Mouse (Mus musculus) hindbrain, embryonic 12.5 days (tissue): ENCODE results near the gene Dglucy. TPM values are rescaled to one million over a fixed set of nuclear protein-coding genes. Genes with fewer than 3 reads are reported as not detected.

Experiments
- ATAC-seq: fragments of 200-750 bp; cut with Nextera tagmentation; 2 replicates; pipeline ENCODE4 v1.8.0; 2017; ENCODE audit warnings: moderate TSS enrichment; ENCODE audit not compliant: low FRiP score
- H3K27ac ChIP-seq: fragments of 300-500 bp; sonication (generic); 2 replicates; pipeline ENCODE4 v1.5.1; 2016; ENCODE audit warnings: mild to moderate bottlenecking
- H3K27me3 ChIP-seq: fragments of 300-500 bp; sonication (generic); 2 replicates; pipeline ENCODE4 v1.6.1; 2016; ENCODE audit warnings: mild to moderate bottlenecking
- H3K36me3 ChIP-seq: fragments of 300-500 bp; sonication (generic); 2 replicates; pipeline ENCODE4 v1.6.1; 2016; ENCODE audit warnings: mild to moderate bottlenecking
- H3K4me1 ChIP-seq: fragments of 300-500 bp; sonication (generic); 2 replicates; pipeline ENCODE4 v1.6.1; 2016
- H3K4me2 ChIP-seq: fragments of 300-500 bp; sonication (generic); replicated peaks from 2 replicates; pipeline ENCODE4 v1.6.1; 2016; ENCODE audit warnings: mild to moderate bottlenecking
- H3K4me3 ChIP-seq: fragments of 300-500 bp; sonication (generic); 2 replicates; pipeline ENCODE4 v1.5.1; 2016; ENCODE audit warnings: mild to moderate bottlenecking
- H3K9ac ChIP-seq: fragments of 300-500 bp; sonication (generic); 2 replicates; pipeline ENCODE4 v1.6.1; 2016; ENCODE audit warnings: mild to moderate bottlenecking, moderate library complexity
- H3K9me3 ChIP-seq: fragments of 300-500 bp; sonication (generic); replicated peaks from 2 replicates; pipeline ENCODE4 v1.6.1; 2016; ENCODE audit warnings: mild to moderate bottlenecking
- WGBS: fragments of 180-500 bp; shearing (Covaris S2); methylation state at CpG from one replicate; pipeline ENCODE4 v1.1.7; 2016; 5-methylcytosine and 5-hydroxymethylcytosine counted together
- polyA plus RNA-seq: library from polyadenylated mRNA; unstranded; fragments of >200 nt; fragmentation: Nextera tagmentation; extraction: Ambion mirVana; gene quantifications from 2 replicates; pipeline ENCODE4 v1.2.1, GENCODE M21; 2016

The Dglucy gene
- polyA plus RNA-seq, 1 experiment from 2014 or later = 2.8 TPM

DNA sequence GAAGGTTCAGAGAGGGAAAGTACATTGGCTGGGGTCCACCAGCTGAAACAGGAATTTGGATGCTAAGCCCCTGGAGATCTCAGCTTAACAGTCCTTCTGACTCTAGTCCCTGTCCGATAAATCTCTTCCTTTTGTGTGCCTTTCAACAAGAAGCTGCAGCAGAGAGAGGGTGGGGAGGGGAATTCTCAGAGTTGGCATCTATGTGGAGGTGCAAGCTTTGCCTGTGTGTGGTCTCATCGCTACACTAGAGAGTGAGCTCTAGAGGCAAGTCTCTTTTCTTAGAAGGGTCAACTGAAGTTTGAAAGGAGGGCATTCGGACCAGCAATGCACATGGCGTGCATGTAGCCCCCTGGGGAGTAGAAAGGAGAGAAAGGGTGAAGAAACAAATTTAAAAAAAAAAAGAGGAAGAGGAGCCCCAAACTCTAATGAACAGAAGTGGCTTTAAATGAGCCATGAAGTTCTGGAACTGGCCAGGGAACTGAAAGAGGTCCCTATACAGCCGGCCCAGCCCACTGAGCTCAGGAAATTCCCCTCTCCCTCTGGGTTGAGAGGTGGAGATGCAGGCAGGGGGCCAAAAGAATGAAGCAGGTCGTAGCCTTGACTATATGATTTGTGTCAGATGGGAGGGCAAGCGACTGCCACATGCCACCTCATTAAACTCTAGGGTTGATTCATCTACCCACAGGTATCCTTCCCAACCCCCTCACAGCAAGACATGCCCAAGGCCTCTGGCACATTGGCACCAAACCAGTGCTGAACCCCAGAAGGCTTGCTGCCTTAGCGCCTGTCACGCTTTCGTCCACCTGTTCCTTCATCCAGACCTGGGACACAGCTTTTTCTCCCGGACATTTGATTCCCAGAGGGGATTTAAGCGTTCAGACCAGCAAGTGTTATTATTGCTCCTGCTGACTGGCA lies 119.1 kb downstream of the Dglucy start:
- H3K9ac ChIP-seq = no peak overlapping the region
- ATAC-seq = no peak
- H3K4me2 ChIP-seq = peak overlapping the region; percentile 70
- H3K27ac ChIP-seq = no peak overlapping the region
- peak overlapping the region; percentile 41; the same call in 1 of the 2 replicates for H3K4me3 ChIP-seq
- peaks cover 46% of the 10 kb centered on the region for H3K27me3 ChIP-seq
- whole genome bisulfite sequencing = 20% methylated on average over 12 of the region's 12 CpGs
- peaks cover 22% of the 10 kb centered on the region for H3K4me1 ChIP-seq
- H3K9me3 ChIP-seq = no peaks in the 10 kb centered on the region
- no peaks in the 10 kb centered on the region for H3K36me3 ChIP-seq

DNA sequence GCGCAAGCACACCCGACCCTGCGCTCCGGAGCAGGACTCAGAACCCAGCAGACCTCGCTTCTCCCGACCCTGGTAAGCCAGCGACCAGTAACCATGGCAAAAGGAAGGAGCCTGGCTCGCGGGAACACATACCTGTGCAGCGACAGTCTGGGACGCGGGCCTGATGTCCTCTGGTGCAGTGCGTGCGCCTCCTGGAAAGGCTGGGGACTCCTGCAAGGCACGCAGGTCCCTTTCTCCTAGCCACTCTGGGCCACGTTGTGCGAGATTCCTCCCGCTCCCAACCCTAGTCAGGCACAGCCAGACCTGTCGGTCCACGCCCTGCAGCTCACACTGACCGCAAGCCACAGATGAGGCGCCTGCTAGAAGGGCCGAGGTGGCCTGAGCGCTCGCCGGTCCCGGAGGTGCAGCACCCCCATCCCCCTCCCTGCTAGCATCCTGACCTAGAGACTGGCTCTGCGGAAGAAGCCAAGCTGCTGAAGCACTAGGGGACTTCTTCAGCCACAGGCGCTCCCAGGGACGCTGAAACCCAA lies 120.3 kb downstream of the Dglucy start:
- peaks cover 46% of the 10 kb centered on the region for H3K27me3 ChIP-seq
- ATAC-seq = peak; percentile 61; the same call in 1 of the 2 replicates
- H3K4me3 ChIP-seq = peak overlapping the region; percentile 41
- H3K9me3 ChIP-seq = no peaks in the 10 kb centered on the region
- H3K4me2 ChIP-seq = peak overlapping the region; percentile 70
- no peak overlapping the region for H3K27ac ChIP-seq
- no peaks in the 10 kb centered on the region for H3K36me3 ChIP-seq
- peak overlapping the region; percentile 57 for H3K9ac ChIP-seq
- under 1% methylated on average over 30 of the region's 30 CpGs for WGBS
- H3K4me1 ChIP-seq = peaks cover 22% of the 10 kb centered on the region

DNA sequence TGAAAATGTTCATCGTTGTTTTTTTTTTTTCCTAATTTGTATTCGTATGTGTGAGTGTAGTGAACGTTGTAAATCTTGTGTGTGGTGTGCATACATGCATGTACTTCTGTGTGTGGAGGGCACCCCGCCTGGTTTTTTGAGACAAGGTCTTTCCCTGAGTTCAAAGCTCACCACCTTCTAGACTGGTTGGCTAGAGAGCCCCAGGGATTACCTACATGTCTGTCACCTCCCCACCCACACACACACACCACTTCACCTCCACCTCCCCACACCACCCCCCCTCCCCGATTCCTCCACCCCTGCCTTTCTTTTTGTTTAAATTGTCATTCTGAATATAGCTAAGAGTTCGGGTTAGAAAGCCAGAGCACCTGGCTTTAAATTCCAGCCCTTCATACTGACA lies 122.0 kb downstream of the Dglucy start:
- no peak overlapping the region for H3K27ac ChIP-seq
- peaks cover 19% of the 10 kb centered on the region for H3K4me1 ChIP-seq
- no peaks in the 10 kb centered on the region for H3K9me3 ChIP-seq
- H3K4me2 ChIP-seq = no peak overlapping the region
- 70% methylated on average over 6 of the region's 6 CpGs for WGBS
- no peak overlapping the region for H3K9ac ChIP-seq
- H3K36me3 ChIP-seq = no peaks in the 10 kb centered on the region
- H3K27me3 ChIP-seq = peaks cover 46% of the 10 kb centered on the region
- no peak overlapping the region for H3K4me3 ChIP-seq
- ATAC-seq = no peak

- H3K9ac ChIP-seq = no peak overlapping the region
- H3K27ac ChIP-seq = no peak overlapping the region
- H3K4me3 ChIP-seq = no peak overlapping the region
- ATAC-seq = no peak
- 88% methylated on average over 6 of the region's 6 CpGs for WGBS
- peaks cover 48% of the 10 kb centered on the region for H3K27me3 ChIP-seq
- no peak overlapping the region for H3K4me2 ChIP-seq
- no peaks in the 10 kb centered on the region for H3K36me3 ChIP-seq
- no peaks in the 10 kb centered on the region for H3K9me3 ChIP-seq
- H3K4me1 ChIP-seq = peaks cover 19% of the 10 kb centered on the region
Observed at GRCm38 (mm10) chr12:100901386-100901785, 122.5 kb downstream of the Dglucy start.

GRCm38 (mm10) chr12:100903761-100904160 lies 124.9 kb downstream of the Dglucy start:
- Histone ChIP-seq H3K27me3 (peaks cover 51% of the 10 kb centered on the region), H3K4me1 (peaks cover 20% of the 10 kb centered on the region), H3K36me3 (no peaks in the 10 kb centered on the region), H3K9me3 (no peaks in the 10 kb centered on the region), H3K27ac (no peak overlapping the region), H3K4me2 (no peak overlapping the region), H3K4me3 (no peak overlapping the region), H3K9ac (no peak overlapping the region)
- ATAC-seq = no peak
- 89% methylated on average over 9 of the region's 9 CpGs for WGBS

DNA sequence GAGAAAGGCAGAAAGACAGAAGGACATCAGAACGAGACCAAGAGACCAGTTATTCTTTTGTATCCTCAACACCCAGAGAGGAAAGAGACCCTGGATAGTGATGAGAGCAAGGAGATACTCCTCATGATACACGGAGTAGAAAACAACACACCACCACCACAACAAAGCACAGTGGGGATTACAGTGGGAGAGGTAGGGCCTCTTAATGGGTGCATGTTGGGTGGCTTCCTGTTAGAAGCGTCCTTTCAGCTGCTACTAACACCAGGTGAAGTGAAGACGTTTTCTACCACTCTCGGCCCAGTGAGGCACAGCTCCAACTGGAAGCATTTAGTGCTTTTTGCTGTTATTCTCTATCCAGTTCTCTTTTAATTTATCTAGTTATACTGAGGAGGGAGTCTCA lies 128.0 kb downstream of the Dglucy start:
- no peak overlapping the region for H3K27ac ChIP-seq
- no peak overlapping the region for H3K4me2 ChIP-seq
- WGBS = 82% methylated on average over 5 of the region's 5 CpGs
- no peaks in the 10 kb centered on the region for H3K9me3 ChIP-seq
- H3K36me3 ChIP-seq = 0 out of 2 replicates have a peak, but pooled peaks cover 7% of the 10 kb centered on the region
- peaks cover 12% of the 10 kb centered on the region for H3K4me1 ChIP-seq
- ATAC-seq = no peak
- H3K27me3 ChIP-seq = peaks cover 21% of the 10 kb centered on the region
- H3K4me3 ChIP-seq = no peak overlapping the region
- H3K9ac ChIP-seq = no peak overlapping the region

DNA sequence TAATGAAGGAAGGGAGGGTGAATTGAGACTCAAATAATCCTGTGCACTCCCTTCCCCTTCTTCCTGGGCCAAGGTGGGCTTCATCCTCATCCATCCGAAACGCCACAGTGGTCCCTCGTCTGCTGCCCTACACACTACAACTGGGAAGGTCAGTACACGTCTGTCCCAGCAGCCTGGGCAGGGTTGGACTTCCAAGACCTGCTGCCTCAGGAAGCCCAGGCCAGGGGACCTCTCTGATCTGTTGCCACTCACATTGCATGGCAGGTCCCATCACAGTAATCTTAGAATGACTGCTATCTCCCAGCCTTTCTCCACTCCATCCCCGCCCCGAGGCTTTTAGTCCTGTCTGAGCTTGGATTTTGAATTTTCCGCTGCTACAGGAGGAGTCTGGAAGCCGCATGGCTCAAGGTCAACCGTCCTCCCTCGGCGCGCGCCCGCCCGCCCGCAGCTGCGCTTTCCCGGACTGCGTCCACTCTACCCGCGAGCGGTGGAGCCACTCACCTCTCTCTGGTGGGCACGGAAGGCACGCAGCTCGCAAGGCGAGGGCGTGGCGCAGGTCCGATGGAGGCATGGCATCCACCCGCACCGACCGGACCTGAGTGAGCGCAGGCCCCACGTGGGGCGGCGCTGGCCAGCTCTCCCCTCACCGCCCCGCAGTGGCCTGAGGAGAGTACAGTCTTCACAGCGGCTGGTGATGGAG lies 128.9 kb downstream of the Dglucy start, which contains the start of gene Gpr68:
Gene Gpr68, minus strand, starts transcription at position 601 of the 700 bp plus-strand sequence.
- Histone ChIP-seq H3K9me3 (no peaks in the 10 kb centered on the region), H3K27ac (no peak within 1 kb of the TSS), H3K4me2 (peak within 1 kb of the TSS; percentile 95), H3K27me3 (peaks cover 20% of the 10 kb centered on the region), H3K36me3 (peaks cover 16% of the 10 kb centered on the region; the same call in 1 of the 2 replicates), H3K9ac (peak within 1 kb of the TSS; percentile 69), H3K4me3 (peak within 1 kb of the TSS; percentile 44), H3K4me1 (peaks cover 12% of the 10 kb centered on the region)
- peak; percentile 78 for ATAC-seq
- WGBS = 4% methylated on average over 39 of the region's 39 CpGs

- Histone ChIP-seq H3K27ac (no peak overlapping the region), H3K27me3 (peaks cover 20% of the 10 kb centered on the region), H3K4me3 (peak overlapping the region; percentile 44), H3K9ac (peak overlapping the region; percentile 69), H3K4me2 (peak overlapping the region; percentile 95), H3K4me1 (peaks cover 12% of the 10 kb centered on the region), H3K9me3 (no peaks in the 10 kb centered on the region), H3K36me3 (peaks cover 23% of the 10 kb centered on the region)
- peak; percentile 7; the same call in 1 of the 2 replicates for ATAC-seq
- 26% methylated on average over 10 of the region's 10 CpGs for WGBS
Observed at GRCm38 (mm10) chr12:100908298-100909034, 129.6 kb downstream of the Dglucy start.

DNA sequence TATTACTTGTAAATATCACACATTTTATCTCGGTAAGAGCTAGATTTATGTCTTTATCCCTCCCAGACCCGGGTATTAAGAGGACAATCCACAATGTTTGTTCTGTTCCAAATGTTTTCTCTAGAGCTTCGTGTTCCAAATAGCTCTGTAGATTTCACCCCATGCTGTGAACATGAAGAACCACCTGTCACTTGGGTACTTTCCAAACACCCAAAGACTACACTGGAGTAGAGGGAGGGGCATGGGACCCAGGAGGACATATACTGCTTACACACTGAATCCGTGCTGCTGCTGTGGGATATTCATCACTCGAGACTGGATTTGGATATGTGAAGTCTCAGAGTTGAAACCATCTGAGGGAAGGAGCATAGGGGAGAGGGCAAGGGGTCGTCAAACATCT lies 130.9 kb downstream of the Dglucy start:
- H3K36me3 ChIP-seq = peaks cover 28% of the 10 kb centered on the region
- H3K4me3 ChIP-seq = no peak overlapping the region
- 73% methylated on average over 6 of the region's 6 CpGs for WGBS
- peaks cover 12% of the 10 kb centered on the region for H3K4me1 ChIP-seq
- peaks cover 20% of the 10 kb centered on the region for H3K27me3 ChIP-seq
- no peak overlapping the region for H3K27ac ChIP-seq
- no peak overlapping the region for H3K4me2 ChIP-seq
- H3K9ac ChIP-seq = no peak overlapping the region
- no peak for ATAC-seq
- H3K9me3 ChIP-seq = no peaks in the 10 kb centered on the region

DNA sequence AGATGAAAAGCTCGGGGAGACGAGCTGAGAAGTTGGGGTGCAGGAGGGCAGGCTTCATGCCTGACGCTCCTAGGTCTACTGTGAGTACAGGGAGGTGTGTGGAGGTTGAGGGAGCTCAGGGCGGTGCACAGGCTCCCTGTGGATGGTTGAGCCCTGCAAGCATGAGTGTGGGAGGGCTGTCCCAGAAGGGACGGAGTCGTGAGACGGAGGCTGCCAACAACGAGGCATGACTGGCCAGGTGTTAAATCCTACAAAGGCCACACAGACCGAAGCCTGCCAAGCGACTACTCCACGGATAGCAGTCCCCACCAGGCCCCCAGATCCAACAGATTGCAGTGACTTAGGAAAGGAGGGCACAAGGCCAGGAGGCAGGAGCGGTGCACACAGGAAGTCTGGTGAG lies 131.9 kb downstream of the Dglucy start:
- no peak overlapping the region for H3K27ac ChIP-seq
- WGBS = 92% methylated on average over 12 of the region's 12 CpGs
- no peak overlapping the region for H3K4me3 ChIP-seq
- peaks cover 20% of the 10 kb centered on the region for H3K27me3 ChIP-seq
- no peak for ATAC-seq
- H3K4me2 ChIP-seq = no peak overlapping the region
- H3K9me3 ChIP-seq = no peaks in the 10 kb centered on the region
- H3K4me1 ChIP-seq = peaks cover 12% of the 10 kb centered on the region
- peaks cover 34% of the 10 kb centered on the region for H3K36me3 ChIP-seq
- no peak overlapping the region for H3K9ac ChIP-seq

GRCm38 (mm10) chr12:100924646-100925339 lies 145.9 kb downstream of the Dglucy start:
- Histone ChIP-seq H3K9me3 (no peaks in the 10 kb centered on the region), H3K9ac (no peak overlapping the region), H3K36me3 (peaks cover 55% of the 10 kb centered on the region), H3K27me3 (no peaks in the 10 kb centered on the region), H3K27ac (no peak overlapping the region), H3K4me1 (no peaks in the 10 kb centered on the region), H3K4me3 (no peak overlapping the region), H3K4me2 (no peak overlapping the region)
- no peak for ATAC-seq
- 88% methylated on average over 15 of the region's 15 CpGs for WGBS
